ENCODE assay signal across 10 mouse cellular contexts in genomic region chr9:37626103-37626567, GRCm38 (mm10). TPM values are rescaled to one million over a fixed set of nuclear protein-coding genes. Genes with fewer than 3 reads are reported as not detected.
A peak's percentile ranks its signal among the peaks of the same experiment; 100 is the strongest.
DNase-seq lines count a peak whose midpoint lies in the region; ATAC-seq and TF ChIP-seq lines count a peak whose summit lies in the region.
"Had no signal": no experiment of that assay in that cellular context is flagged by ENCODE, and none has a peak within 500 bp of the region (broad histone marks: within the 10 kb centered on the region; RNA-seq: fewer than 3 reads in every experiment).

No protein-coding gene starts in this region.

- H3K36me3 ChIP-seq in forebrain, embryonic 12.5 days (replicated peaks) = no peaks in the 10 kb centered on the region
- H3K36me3 ChIP-seq in intestine, embryonic 15.5 days = no peaks in the 10 kb centered on the region
- no peaks in the 10 kb centered on the region for H3K36me3 ChIP-seq in midbrain, embryonic 10.5 days
- H3K36me3 ChIP-seq in thymus, adult 2 months (ENCODE audit: control insufficient read depth, insufficient read depth, low read length) = no peaks in the 10 kb centered on the region

- no peak overlapping the region for H3K4me3 ChIP-seq in forebrain, embryonic 12.5 days (replicated peaks)
- no peak overlapping the region for H3K4me3 ChIP-seq in intestine, embryonic 15.5 days (replicated peaks)
- no peak overlapping the region for H3K4me3 ChIP-seq in midbrain, embryonic 10.5 days
- H3K4me3 ChIP-seq in thymus, adult 2 months (ENCODE audit: control insufficient read depth, insufficient read depth, low read length) = no peak overlapping the region

- no peak for TF ChIP-seq CTCF in thymus, adult 2 months (IDR thresholded peaks at IDR 0.05; ENCODE audit: borderline replicate concordance, control insufficient read depth, extremely low read depth, insufficient read depth, low read length, poor library complexity)

- H3K9ac ChIP-seq in forebrain, embryonic 12.5 days = no peak overlapping the region
- H3K9ac ChIP-seq in intestine, embryonic 15.5 days = no peak overlapping the region

- peak overlapping the region; percentile 30 for H3K4me2 ChIP-seq in forebrain, embryonic 12.5 days
- no peak overlapping the region for H3K4me2 ChIP-seq in intestine, embryonic 15.5 days (replicated peaks)

- intact Hi-C loops in heart, postnatal 10 days (cut with DNase I) = no loop called here
- intact Hi-C loops in heart, postnatal 36 days (cut with DNase I) = no loop called here

- peak; percentile 28 to 54 for DNase-seq in heart, postnatal 10 days
- no peak for DNase-seq in heart, postnatal 36 days
- DNase-seq in midbrain, embryonic 10.5 days (ENCODE audit: low spot score) = no peak
- no peak for DNase-seq in B cell, adult 2 months
- DNase-seq in thymus, adult 2 months = no peak
- no peak for DNase-seq in spleen, postnatal 14 days (ENCODE audit: low spot score in 2 of 2)

- H3K27me3 ChIP-seq in forebrain, embryonic 12.5 days = no peaks in the 10 kb centered on the region
- no peaks in the 10 kb centered on the region for H3K27me3 ChIP-seq in intestine, embryonic 15.5 days (replicated peaks)
- H3K27me3 ChIP-seq in midbrain, embryonic 10.5 days (ENCODE audit: low read depth, poor library complexity, severe bottlenecking) = peaks cover 8% of the 10 kb centered on the region; the same call in 1 of the 2 replicates
- H3K27me3 ChIP-seq in thymus, adult 2 months (ENCODE audit: control insufficient read depth, insufficient read depth, low read length) = no peaks in the 10 kb centered on the region
- H3K27me3 ChIP-seq: Patski had no signal

- 11% methylated on average over 3 of the region's 3 CpGs for WGBS in forebrain, embryonic 12.5 days
- WGBS in intestine, embryonic 15.5 days = 29% methylated on average over 3 of the region's 3 CpGs
- WGBS in midbrain, embryonic 10.5 days = 12% methylated on average over 3 of the region's 3 CpGs
- 89% methylated on average over 3 of the region's 3 CpGs for WGBS in thymus, adult 2 months

- H3K27ac ChIP-seq in forebrain, embryonic 12.5 days = peak overlapping the region; percentile 85
- H3K27ac ChIP-seq in intestine, embryonic 15.5 days = no peak overlapping the region
- H3K27ac ChIP-seq in midbrain, embryonic 10.5 days (replicated peaks) = peak overlapping the region; percentile 65; the same call in 1 of the 2 replicates
- H3K27ac ChIP-seq in thymus, adult 2 months (ENCODE audit: control insufficient read depth, insufficient read depth, low read length) = no peak overlapping the region

- peaks cover 21% of the 10 kb centered on the region for H3K4me1 ChIP-seq in forebrain, embryonic 12.5 days
- 0 out of 2 replicates have a peak, but pooled peaks cover 3% of the 10 kb centered on the region for H3K4me1 ChIP-seq in intestine, embryonic 15.5 days (replicated peaks)
- peaks cover 20% of the 10 kb centered on the region for H3K4me1 ChIP-seq in midbrain, embryonic 10.5 days
- H3K4me1 ChIP-seq in thymus, adult 2 months (replicated peaks; ENCODE audit: control insufficient read depth, insufficient read depth, low read length) = no peaks in the 10 kb centered on the region

- peak; percentile 51 for ATAC-seq in forebrain, embryonic 12.5 days (ENCODE audit: low FRiP score)
- peak; percentile 55; the same call in 1 of the 2 replicates for ATAC-seq in intestine, embryonic 15.5 days
- ATAC-seq: Patski had no signal

- no peaks in the 10 kb centered on the region for H3K9me3 ChIP-seq in forebrain, embryonic 12.5 days
- H3K9me3 ChIP-seq in intestine, embryonic 15.5 days = no peaks in the 10 kb centered on the region
- no peaks in the 10 kb centered on the region for H3K9me3 ChIP-seq in midbrain, embryonic 10.5 days (replicated peaks)

- TF ChIP-seq POLR2A in thymus, adult 2 months (IDR thresholded peaks at IDR 0.05; ENCODE audit: control insufficient read depth, extremely low read depth, insufficient read depth, low read length, poor library complexity) = no peak

RNA-seq across cellular contexts. Expression of gene Spa17, which starts 12.6 kb away (rescaled TPM):
- total RNA-seq in heart, postnatal 10 days (2021) = 1 to 10 TPM; 3.4 to 3.9 TPM
- total RNA-seq in heart, postnatal 36 days (2021) = 1 to 10 TPM; 2.6 to 2.7 TPM
- 18.9 and 21.2 TPM in 2 replicates for polyA plus RNA-seq in forebrain, embryonic 12.5 days (2016; fragmentation: Nextera tagmentation; extraction: Ambion mirVana)
- polyA plus RNA-seq in intestine, embryonic 15.5 days (2015; fragmentation: Nextera tagmentation; extraction: Ambion mirVana) = 3.7 and 3.8 TPM in 2 replicates
- 13.5 and 13.9 TPM in 2 replicates for polyA plus RNA-seq in midbrain, embryonic 10.5 days (2016; fragmentation: Nextera tagmentation; extraction: Ambion mirVana)
- 0.20 and 0.47 TPM in 2 replicates for polyA plus RNA-seq in thymus, adult 2 months (2012; rRNA removed)

RNA-seq across cellular contexts. Expression of gene Tbrg1, which starts 31.0 kb away (rescaled TPM):
- total RNA-seq in heart, postnatal 10 days (2021) = 10 to 100 TPM; 51.5 to 52.8 TPM
- total RNA-seq in heart, postnatal 36 days (2021) = 10 to 100 TPM; 35.2 to 37.8 TPM
- 109 and 114 TPM in 2 replicates for polyA plus RNA-seq in forebrain, embryonic 12.5 days (2016; fragmentation: Nextera tagmentation; extraction: Ambion mirVana)
- polyA plus RNA-seq in intestine, embryonic 15.5 days (2015; fragmentation: Nextera tagmentation; extraction: Ambion mirVana) = 162 and 171 TPM in 2 replicates
- polyA plus RNA-seq in midbrain, embryonic 10.5 days (2016; fragmentation: Nextera tagmentation; extraction: Ambion mirVana) = 133 and 142 TPM in 2 replicates
- polyA plus RNA-seq in thymus, adult 2 months (2012; rRNA removed) = 46.5 and 54.2 TPM in 2 replicates

RNA-seq across cellular contexts. Expression of gene Panx3, which starts 42.9 kb away (rescaled TPM):
- not detected for total RNA-seq in heart, postnatal 10 days (2021)
- not detected for total RNA-seq in heart, postnatal 36 days (2021)
- polyA plus RNA-seq in forebrain, embryonic 12.5 days (2016; fragmentation: Nextera tagmentation; extraction: Ambion mirVana) = 0.19 TPM in 2 replicates
- polyA plus RNA-seq in intestine, embryonic 15.5 days (2015; fragmentation: Nextera tagmentation; extraction: Ambion mirVana) = not detected in 2 replicates
- polyA plus RNA-seq in midbrain, embryonic 10.5 days (2016; fragmentation: Nextera tagmentation; extraction: Ambion mirVana) = 0.17 and 0.22 TPM in 2 replicates
- not detected in 2 replicates for polyA plus RNA-seq in thymus, adult 2 months (2012; rRNA removed)
- total RNA-seq: layer of hippocampus, postnatal 14 days had no signal
- polyA plus RNA-seq: Patski had no signal

Comparison
In these comparisons a context has a peak if more than half of its experiments do, and no peak if none do; other contexts are left out.
1. DNase-seq: peak in heart, postnatal 10 days (2 of 2); none in heart, postnatal 36 days (0 of 2), midbrain, embryonic 10.5 days (single experiment), B cell, adult 2 months (0 of 2), thymus, adult 2 months (single experiment) and spleen, postnatal 14 days (0 of 2).
2. H3K27ac ChIP-seq: peak in forebrain, embryonic 12.5 days (single experiment) and midbrain, embryonic 10.5 days (single experiment); none in intestine, embryonic 15.5 days (single experiment) and thymus, adult 2 months (single experiment).